Mouse (Mus musculus) CH12.LX (cell line): ENCODE measurements around the gene Phykpl.

ENCODE experiments used
- CTCF ChIP-seq, 2 experiments: IDR thresholded peaks in 1 of 2; conservative IDR thresholded peaks in 1 of 2; 2 replicates each; pipeline ENCODE4 v1.5.1; 2011 to 2012; ENCODE audit warnings: low read depth in 2 of 2, low read length in 2 of 2, improper control_type of control experiment in 1 of 2, inconsistent platforms in 1 of 2, mild to moderate bottlenecking in 1 of 2, moderate library complexity in 1 of 2
- ELF1 ChIP-seq: IDR thresholded peaks from 2 replicates; pipeline ENCODE4 v1.6.1; 2014; ENCODE audit warnings: low read depth, mild to moderate bottlenecking, inconsistent platforms, low read length, improper control_type of control experiment
- HCFC1 ChIP-seq: IDR thresholded peaks from 2 replicates; pipeline ENCODE4 v1.6.1; 2012; ENCODE audit warnings: low read depth, mild to moderate bottlenecking, inconsistent platforms, low read length, improper control_type of control experiment
- MAFK ChIP-seq: IDR thresholded peaks from 2 replicates; pipeline ENCODE4 v1.6.1; 2011; ENCODE audit warnings: low read length, improper control_type of control experiment; ENCODE audit not compliant: insufficient replicate concordance
- MAX ChIP-seq: IDR thresholded peaks from 2 replicates; pipeline ENCODE4 v1.6.1; 2011; ENCODE audit warnings: low read length, improper control_type of control experiment
- PAX5 ChIP-seq: IDR thresholded peaks from 2 replicates; pipeline ENCODE4 v1.6.1; 2012; ENCODE audit warnings: low read length, inconsistent platforms, mixed read lengths
- POLR2A ChIP-seq: IDR thresholded peaks from 2 replicates; pipeline ENCODE4 v1.6.1; 2011; ENCODE audit warnings: low read depth, mild to moderate bottlenecking, improper control_type of control experiment, low read length
- RAD21 ChIP-seq: IDR thresholded peaks from 2 replicates; pipeline ENCODE4 v1.6.1; 2011; ENCODE audit warnings: low read depth, mild to moderate bottlenecking, low read length, improper control_type of control experiment, moderate library complexity
- SIN3A ChIP-seq: IDR thresholded peaks from 2 replicates; pipeline ENCODE4 v1.6.1; 2012; ENCODE audit warnings: low read length, improper control_type of control experiment, inconsistent platforms
- USF2 ChIP-seq: conservative IDR thresholded peaks from 2 replicates; pipeline ENCODE4 v1.6.1; 2011; ENCODE audit warnings: low read depth, low read length, improper control_type of control experiment
- ZKSCAN1 ChIP-seq: IDR thresholded peaks from 2 replicates; pipeline ENCODE4 v1.6.1; 2012; ENCODE audit warnings: low read depth, inconsistent platforms, low read length, improper control_type of control experiment, borderline replicate concordance
- ZNF384 ChIP-seq: IDR thresholded peaks from 2 replicates; pipeline ENCODE4 v1.6.1; 2012; ENCODE audit warnings: low read depth, low read length, improper control_type of control experiment, inconsistent platforms

- no peak for TF ChIP-seq RAD21
- TF ChIP-seq MAX = no peak
- no peak for TF ChIP-seq POLR2A
- TF ChIP-seq ZKSCAN1 = no peak
- TF ChIP-seq CTCF (conservative IDR thresholded peaks at IDR 0.05 in 1 of 2, IDR thresholded peaks at IDR 0.05 in 1 of 2; ENCODE audit: low read depth in 2 of 2, low read length in 2 of 2) = no peak
- no peak for TF ChIP-seq ZNF384
- no peak for TF ChIP-seq MAFK
- no peak for TF ChIP-seq SIN3A
- TF ChIP-seq ELF1 = no peak
- no peak for TF ChIP-seq HCFC1
- no peak for TF ChIP-seq PAX5
- TF ChIP-seq USF2 = no peak
These were observed 58.6 kb downstream of the Phykpl start for GRCm38 (mm10) chr11:51643202-51643601.
